Mouse (Mus musculus): ENCODE results near the gene Krtap1-3.
"Not testable (repeated sequence)": the region's sequence is repeated elsewhere in the genome, so short reads cannot be mapped to it uniquely, and the experiment has no call there.

Krtap1-3 gene

DNA sequence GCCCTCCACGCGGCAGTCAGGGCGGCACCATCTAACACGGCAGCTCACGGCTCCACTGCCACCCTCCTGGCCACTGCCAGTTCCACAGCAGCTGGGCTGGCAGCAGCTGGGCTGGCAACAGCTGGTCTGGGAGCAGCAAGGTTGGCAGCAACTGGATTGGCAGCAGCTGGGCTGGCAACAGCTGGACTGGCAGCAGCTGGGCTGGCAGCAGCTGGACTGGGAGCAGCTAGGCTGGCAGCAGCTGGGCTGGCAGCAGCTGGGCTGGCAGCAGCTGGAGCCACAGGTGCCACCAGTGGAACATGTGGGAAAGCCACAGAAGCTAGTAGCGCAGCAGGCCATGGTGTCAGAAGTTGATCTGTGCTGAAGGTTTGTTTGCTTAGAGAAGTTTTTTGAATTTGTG lies at the start of gene Krtap1-3:
Gene Krtap1-3 (minus strand): TSS at position 359 of the 400 bp plus-strand sequence.
- no peak for DNase-seq (ENCODE audit: low spot score)

DNA sequence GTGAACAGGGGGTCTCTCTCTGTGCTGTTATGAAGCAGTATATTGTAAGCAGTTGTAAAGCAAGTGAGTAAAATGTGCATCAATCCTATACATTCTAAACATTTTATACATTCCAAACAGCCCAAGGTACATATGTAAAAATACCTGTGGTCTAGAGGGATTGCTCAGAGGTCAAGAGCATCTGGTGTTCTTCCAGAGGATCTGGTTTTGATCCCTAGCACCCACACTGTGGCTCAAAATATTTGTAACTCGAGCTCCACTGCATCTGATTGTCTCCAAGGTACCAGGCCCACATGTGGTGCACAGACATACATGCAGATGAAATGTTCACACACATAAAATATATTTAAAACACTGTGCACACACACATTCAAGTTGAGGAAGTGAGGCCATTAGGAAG lies 49.8 kb upstream of the Krtap1-3 start:
- no peak for DNase-seq (ENCODE audit: low spot score)

DNA sequence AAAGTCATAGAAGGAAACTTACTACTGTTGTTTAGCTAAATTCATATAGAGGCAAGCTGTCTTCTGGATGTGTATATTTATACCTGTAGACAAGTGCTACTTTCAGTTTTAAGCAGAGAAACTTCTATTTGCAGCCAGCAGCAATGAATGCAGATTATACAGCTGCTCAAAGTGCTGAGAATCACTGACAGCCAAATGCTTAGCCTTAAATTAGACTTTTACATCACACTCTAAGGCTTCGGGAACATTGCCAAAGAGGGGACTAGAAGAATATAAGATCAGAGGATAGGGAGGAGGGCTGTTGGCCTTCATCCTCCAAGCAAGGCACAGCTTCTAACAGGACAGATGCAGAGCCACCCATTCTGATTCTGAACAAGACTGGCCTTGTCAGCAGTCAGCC lies 45.9 kb upstream of the Krtap1-3 start:
- no peak for DNase-seq (ENCODE audit: low spot score)

DNA sequence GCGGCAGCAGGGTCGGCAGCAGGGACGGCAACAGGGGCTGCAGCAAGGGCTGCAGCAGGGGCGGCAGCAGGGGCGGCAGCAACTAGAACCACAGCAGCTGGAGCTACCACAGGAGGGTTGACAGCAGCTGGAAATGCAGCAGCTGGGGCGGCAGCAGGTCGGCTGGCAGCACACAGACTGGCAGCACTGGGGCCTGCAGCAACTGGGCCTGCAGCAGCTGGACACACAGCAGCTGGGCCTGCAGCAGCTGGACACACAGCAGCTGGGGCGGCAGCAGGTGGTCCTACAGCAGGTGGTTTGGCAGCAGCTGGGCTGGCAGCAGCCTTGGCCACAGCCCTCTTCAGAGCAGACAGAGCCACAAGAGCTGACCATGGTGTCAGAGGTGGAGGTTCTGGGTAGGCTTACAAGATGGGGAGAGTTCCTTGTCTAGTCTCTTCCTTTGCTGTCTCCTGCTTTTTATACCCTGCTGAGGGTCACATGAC lies 43.6 kb upstream of the Krtap1-3 start, which contains the start of gene Krtap4-2:
Gene Krtap4-2 (minus strand): TSS at position 432 of the 482 bp plus-strand sequence.
- no peak for DNase-seq (ENCODE audit: low spot score)

DNA sequence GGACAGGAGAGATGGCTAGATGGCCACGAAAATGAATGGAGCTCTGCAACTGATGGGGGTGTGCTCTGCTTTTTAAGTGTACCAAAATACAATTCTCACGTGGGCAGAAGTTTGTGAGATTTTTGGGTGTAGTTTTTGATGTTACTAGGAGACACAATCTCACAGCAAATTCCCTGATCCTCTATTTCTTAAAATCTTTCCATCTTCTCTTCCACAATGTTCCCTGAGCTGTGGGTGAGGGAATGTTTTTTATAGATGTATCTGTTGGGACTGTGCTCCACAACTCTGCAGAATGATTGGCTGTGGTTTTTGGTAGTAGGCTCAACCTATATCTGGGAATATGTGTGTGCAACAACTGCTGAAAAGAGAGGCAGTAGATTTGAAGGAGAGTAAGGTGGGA lies 42.2 kb upstream of the Krtap1-3 start:
- DNase-seq (ENCODE audit: low spot score): no peak

DNA sequence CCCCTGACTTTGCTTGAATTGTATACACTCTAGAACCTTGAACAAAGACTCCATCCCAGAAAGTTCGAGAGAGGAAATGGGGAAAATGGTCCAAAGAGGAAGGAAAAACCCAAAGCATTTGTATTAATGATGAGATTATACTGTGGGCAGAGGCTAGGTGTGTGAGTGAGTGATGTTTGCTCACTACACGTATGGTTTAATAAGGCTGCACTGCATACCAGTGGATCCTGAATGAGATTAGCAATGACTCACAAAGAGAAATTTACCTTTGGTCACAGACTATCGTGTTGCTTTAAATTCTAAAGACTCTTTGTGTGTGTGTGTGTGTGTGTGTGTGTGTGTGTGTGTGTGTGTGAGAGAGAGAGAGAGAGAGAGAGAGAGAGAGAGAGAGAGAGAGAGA lies 39.8 kb upstream of the Krtap1-3 start:
- no peak for DNase-seq (ENCODE audit: low spot score)

DNA sequence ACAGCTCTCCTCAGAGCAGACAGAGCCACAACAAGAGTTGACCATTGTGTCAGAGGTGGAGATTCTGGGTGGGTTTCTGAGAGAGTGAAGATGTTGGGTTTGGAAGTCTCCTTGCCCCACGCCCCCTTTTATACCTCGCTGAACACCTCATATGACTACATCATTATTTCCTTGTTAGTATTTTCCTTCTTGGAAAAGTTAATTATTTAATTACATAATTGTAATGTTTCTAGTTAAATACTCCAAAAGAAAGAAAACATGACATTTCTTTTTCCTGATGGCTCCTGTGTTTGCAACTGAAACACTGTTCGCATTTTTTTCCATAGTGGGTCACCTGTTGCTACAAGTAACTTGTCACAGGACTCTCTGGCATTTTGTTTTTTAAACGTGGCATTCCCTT lies 37.0 kb upstream of the Krtap1-3 start, which contains the start of gene Krtap4-1:
Gene Krtap4-1 (minus strand): TSS at position 101 of the 400 bp plus-strand sequence.
- no peak for DNase-seq (ENCODE audit: low spot score)

DNA sequence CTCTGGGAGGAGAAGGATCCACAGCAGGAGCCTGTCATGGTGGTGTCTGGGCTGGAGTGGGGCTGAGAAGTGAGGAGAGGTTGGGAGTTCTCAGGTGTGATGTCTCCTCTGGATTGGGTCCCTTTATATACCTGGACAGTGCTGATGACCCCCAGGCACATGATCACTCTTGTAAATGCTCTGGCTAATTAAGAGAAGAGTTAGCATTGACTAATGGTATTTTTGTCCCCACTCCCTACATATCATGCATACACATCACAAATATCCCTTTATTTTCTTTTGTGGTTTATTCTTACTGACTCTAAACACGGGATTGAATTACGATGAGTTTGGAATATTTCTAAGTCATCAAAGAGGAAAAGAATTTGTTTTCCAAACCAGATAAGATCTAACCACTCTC lies 29.2 kb upstream of the Krtap1-3 start, which contains the start of gene Gm11562:
Gene Gm11562 (minus strand): TSS at position 101 of the 400 bp plus-strand sequence.
- DNase-seq (ENCODE audit: low spot score): no peak

DNA sequence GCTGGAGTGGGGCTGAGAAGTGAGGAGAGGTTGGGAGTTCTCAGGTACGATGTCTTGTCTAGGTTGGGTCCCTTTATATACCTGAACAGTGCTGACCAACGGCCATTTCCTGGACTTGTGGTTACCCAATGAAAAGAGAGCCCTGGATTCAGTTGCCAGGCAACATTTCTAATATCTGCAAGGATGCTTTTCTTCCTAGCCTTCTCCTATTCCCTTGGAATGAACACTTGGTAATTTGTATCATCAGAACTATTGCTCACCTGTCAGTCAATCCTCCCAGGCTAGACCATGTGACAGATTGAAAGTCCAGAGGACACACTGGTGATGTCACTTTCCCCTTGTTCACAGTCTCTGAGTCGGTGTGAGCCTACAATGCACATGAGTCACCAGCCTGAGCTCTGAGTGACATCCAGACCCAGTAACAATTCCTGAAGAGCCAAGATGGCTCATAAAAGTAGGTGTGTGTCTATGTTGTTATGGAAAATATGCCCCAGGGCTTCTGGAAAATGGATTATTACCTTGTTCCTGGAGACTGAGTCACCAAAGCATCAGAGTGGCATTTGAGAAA lies 23.7 kb upstream of the Krtap1-3 start, which contains the start of gene Krtap2-4:
Gene Krtap2-4 (minus strand): TSS at position 51 of the 568 bp plus-strand sequence.
- DNase-seq (ENCODE audit: low spot score): no peak

DNA sequence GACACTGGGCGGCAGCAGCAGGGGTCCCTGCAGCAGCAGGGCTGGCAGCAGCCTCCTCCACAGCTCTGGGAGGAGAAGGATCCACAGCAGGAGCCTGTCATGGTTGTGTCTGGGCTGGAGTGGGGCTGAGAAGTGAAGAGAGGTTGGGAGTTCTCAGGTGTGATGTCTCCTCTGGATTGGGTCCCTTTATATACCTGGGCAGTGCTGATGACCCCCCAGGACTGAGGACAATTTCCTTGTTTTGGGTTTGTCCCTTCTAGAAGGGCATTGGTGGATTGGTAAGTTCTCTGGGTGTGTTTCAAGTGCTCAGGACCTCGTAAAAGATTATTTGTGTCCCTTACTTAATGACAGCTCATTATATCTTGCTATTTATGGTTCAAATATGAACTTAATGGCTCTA lies 18.9 kb upstream of the Krtap1-3 start, which contains the start of gene Gm11937:
Gene Gm11937 (minus strand): TSS at position 101 of the 400 bp plus-strand sequence.
- DNase-seq (ENCODE audit: low spot score): not testable (repeated sequence)

DNA sequence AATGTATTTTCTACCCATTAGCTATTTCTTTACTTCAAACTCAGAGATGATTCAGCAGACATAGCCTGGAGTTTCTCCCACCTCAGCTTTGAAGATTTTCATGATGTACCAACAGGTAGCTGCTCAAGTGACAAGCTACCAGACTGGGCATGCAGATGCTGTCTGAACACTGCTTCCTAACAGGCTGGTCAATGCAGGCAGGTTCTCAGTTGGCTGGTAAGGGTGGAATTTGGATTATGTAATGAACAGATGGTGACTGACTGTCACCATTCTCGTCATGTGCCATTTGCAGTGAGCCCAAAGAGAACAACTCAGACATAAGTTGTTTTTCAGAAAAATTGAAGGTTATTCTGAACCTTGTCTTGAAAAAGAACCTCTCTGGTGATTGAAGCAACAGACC lies 18.0 kb upstream of the Krtap1-3 start:
- no peak for DNase-seq (ENCODE audit: low spot score)

DNA sequence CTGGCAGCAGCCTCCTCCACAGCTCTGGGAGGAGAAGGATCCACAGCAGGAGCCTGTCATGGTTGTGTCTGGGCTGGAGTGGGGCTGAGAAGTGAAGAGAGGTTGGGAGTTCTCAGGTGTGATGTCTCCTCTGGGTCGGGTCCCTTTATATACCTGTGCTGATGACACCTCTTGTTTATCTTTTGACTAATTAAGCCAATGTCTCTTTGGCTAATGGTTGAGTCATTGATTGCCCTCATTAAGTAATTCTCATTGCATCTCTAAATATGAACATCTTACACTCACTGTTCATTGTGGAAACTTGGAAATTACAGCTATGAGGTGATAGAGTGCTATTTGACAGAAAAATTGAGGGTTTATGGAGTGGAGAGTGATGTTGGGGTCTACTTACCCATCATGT lies 12.1 kb upstream of the Krtap1-3 start, which contains the start of gene Gm11938:
Gene Gm11938 (minus strand): TSS at position 101 of the 400 bp plus-strand sequence.
- not testable (repeated sequence) for DNase-seq (ENCODE audit: low spot score)

DNA sequence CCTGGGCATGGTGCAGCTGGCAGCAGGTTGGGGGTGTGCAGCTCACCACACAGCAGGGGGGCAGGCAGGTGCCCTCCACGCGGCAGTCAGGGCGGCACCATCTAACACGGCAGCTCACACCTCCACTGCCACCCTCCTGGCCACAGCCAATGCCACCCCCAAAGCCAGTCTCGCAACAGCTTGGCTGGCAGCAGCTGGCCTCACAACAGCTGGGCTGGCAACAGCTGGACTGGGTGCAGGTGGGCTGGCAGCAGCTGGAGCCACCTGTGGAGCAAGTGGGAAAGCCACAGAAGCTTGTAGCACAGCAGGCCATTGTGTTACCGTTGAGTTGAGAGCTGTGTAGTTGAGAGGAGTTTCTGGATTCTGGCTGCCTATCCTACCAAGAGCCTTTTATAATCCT lies 6.6 kb upstream of the Krtap1-3 start, which contains the start of gene Krtap9-3:
Gene Krtap9-3 (minus strand): TSS at position 364 of the 400 bp plus-strand sequence.
- DNase-seq (ENCODE audit: low spot score): not testable (repeated sequence)

DNA sequence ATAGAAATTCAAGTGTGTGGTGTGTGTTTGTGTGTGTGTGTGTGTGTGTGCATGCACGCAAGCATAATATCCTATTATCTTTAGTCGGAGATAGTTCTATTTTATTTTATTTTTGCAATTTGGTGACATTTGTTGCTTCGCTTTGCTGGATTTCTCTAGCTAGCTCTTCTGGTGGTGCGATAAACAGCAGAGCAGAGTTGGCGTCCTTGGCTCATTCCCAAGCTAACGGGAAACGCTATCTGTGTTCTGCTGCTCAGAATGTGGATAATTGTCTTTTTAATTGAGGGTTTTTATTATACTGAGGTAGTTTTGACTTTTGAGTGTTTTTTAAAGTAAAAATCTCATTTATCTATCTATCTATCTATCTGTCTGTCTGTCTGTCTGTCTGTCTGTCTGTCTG lies 6.0 kb downstream of the Krtap1-3 start:
- DNase-seq (ENCODE audit: low spot score): no peak

DNA sequence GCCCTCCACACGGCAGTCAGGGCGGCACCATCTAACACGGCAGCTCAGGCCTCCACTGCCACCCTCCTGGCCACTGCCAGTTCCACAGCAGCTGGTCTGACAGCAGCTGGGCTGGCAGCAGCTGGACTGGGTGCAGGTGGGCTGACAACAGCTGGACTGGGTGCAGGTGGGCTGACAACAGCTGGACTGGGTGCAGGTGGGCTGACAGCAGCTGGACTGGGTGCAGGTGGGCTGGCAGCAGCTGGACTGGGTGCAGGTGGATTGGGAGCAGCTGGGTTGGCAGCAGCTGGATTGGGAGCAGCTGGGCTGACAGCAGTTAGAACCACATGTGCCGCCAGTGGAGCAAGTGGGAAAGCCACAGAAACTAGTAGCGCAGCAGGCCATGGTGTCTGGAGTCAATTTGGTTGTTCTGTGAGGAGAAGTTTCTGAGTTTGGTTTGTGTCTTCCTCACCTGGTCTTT lies 7.9 kb downstream of the Krtap1-3 start, which contains the start of gene Krtap1-4:
Gene Krtap1-4 (minus strand): TSS at position 410 of the 460 bp plus-strand sequence.
- no peak for DNase-seq (ENCODE audit: low spot score)

DNA sequence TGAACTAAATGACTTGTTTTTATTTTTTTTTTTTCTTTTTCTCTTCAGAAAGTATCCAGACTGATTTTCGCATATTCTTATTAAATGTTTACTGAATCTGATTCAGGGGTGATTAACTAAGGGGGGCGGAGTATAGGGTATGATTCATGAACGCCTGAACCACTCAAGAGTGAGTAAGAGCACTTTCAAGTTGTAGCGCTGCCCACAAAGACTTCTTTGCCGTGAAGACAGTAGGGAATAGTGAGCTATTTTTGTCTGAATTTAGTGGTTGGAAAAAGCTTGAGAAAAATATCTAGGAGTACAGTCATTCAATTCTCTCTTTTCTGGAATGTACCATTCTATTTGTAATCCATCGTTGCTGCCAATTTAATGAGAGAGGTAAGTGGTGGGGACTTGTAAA lies 9.6 kb downstream of the Krtap1-3 start:
- no peak for DNase-seq (ENCODE audit: low spot score)

DNA sequence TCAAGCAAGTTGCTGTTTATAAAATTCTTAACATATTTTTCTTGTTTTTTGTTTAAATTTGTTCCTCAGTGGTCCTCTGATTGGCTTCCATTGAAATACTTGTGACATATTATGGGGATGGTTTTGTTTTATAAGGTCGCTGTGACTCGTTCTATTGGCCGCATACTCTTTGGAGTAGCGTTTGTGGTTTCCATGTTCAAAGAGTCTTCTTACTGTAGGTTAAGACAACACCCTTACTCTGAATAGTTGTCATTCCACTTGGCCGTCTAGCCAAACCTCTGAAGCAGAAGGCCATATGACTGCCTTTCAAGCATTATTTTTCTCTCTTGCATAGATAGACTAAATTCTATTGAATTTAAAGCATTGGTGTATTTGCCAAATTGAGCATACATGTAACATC lies 10.1 kb downstream of the Krtap1-3 start:
- DNase-seq (ENCODE audit: low spot score): no peak

DNA sequence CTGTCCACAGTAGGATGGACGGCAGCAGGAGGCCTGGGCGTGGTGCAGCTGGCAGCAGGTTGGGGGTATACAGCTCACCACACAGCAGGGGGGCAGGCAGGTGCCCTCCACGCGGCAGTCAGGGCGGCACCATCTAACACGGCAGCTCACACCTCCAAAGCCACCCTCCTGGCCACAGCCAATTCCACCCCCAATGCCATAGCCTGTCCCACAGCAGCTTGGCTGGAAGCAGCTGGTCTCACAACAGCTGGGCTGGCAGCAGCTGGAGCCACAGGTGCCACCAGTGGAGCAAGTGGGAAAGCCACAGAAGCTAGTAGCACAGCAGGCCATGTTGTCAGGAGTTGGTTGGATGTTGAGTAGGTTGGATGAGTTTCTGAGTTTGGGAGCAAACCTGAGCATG lies 10.5 kb downstream of the Krtap1-3 start, which contains the start of gene Krtap1-5:
Gene Krtap1-5 (minus strand): TSS at position 381 of the 400 bp plus-strand sequence.
- DNase-seq (ENCODE audit: low spot score): no peak

DNA sequence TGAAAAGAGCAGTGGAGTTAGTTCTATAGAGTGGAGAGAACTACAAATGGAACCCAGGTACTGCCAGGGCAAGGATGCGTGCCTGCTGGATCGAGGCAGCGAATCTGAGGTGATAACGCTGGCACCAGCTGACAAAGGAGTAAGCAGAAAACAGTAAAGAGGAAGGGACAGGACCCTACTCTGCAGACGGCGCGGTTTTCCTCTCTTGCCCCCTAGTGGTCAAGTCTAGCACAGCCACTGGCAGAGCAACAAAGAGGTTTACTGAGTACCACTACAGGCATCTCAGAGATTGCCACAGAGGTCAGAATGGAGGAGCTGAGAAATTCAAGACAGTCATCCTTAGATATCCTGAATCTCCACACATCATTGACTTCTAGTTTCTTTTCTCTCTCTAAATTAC lies 17.0 kb downstream of the Krtap1-3 start:
- DNase-seq (ENCODE audit: low spot score): peak; percentile 19

DNA sequence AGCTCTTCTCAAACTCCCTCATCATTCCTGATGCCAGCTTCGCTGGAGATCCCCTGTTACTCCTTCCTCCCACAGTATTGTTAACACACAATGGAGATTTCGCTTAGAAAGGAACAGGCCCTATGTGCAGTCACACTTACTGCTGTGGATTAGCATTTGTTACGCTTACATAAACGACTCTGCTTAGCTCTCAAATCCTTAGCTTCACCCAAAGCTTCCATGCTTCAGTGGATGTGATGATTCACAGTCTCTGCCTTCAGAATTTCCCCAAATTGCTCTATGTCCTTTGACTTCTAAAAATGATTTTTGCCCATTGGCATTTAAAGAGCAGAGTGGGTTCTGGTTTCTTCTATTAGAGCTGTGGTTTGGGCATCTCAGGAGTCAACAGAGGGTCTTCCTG lies 18.0 kb downstream of the Krtap1-3 start:
- no peak for DNase-seq (ENCODE audit: low spot score)

DNA sequence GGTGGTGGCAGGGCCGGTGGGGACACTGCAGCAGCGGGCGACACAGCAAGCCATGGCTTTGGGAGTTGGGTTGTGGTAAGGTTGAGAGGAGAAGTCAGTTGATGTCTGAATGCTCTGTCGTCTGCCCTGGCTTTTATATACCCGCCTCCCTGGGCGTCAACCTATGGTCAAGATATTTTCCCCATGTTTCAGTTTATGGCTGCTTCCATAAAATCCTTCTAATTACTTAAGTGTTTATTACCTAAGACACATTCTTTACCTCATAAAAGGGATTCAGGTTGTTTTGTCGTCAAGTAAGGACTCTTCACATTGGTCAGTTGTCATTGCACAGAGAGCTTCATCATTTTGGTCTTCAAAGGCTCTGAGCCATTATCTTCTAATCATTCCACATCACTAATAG lies 24.6 kb downstream of the Krtap1-3 start, which contains the start of gene Krtap3-1:
Gene Krtap3-1 (minus strand): TSS at position 101 of the 400 bp plus-strand sequence.
- no peak for DNase-seq (ENCODE audit: low spot score)

DNA sequence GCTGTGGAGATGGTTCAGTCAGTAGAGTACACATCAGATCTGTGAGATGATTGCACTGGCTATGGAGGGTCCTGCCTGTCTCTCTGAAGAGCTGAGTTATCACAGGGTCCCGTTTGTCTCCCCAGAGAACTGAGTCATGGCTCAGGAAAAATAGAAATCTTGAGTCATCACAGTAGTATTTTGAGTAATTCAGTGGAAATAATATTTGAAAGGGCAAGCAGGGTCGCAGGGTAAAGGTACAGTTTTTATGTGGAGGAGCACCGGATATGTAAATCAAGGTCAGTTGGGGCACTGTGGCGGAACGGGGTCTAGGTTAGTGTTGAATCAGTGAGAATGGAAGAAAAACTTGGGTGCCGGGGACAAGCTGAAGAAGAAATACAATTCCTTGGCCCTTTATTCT lies 28.6 kb downstream of the Krtap1-3 start:
- no peak for DNase-seq (ENCODE audit: low spot score)

DNA sequence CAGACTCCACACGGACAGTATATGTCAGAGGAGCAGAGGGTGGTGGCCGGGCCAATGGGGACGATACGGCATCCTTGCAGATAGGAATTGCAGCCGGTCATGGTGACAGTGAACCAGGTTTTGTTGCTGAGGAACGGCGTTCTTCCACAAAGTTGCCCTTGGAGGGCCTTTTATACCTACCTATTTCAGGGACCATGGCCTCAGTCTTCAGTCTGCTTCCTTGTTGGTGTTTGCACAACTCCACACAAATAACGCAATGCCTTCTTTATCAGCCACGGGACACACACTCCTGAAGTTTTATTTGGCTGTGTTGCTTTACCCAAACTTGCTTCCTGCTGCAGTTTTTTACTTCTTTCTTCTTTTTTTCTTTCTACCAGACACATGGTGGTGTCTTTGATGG lies 31.8 kb downstream of the Krtap1-3 start, which contains the start of gene Gm11939:
Gene Gm11939 (minus strand): TSS at position 101 of the 400 bp plus-strand sequence.
- no peak for DNase-seq (ENCODE audit: low spot score)

Data from c-Kit-positive CD71-positive TER-119-positive erythroid progenitor cells, embryonic 14.5 days (primary cell).